Mouse (Mus musculus) colon, adult 2 months (tissue): ENCODE results near the gene Mup15. TPM values are rescaled to one million over a fixed set of nuclear protein-coding genes. Genes with fewer than 3 reads are reported as not detected.

Experiments used
- polyA plus RNA-seq: library from polyadenylated mRNA; depleted of rRNA; stranded (reverse); fragments of >200 nt; gene quantifications from 2 replicates; pipeline ENCODE4 v1.2.3, GENCODE M21; 2012; rRNA removed

Mup15 gene
- not detected in 2 replicates for polyA plus RNA-seq

DNA sequence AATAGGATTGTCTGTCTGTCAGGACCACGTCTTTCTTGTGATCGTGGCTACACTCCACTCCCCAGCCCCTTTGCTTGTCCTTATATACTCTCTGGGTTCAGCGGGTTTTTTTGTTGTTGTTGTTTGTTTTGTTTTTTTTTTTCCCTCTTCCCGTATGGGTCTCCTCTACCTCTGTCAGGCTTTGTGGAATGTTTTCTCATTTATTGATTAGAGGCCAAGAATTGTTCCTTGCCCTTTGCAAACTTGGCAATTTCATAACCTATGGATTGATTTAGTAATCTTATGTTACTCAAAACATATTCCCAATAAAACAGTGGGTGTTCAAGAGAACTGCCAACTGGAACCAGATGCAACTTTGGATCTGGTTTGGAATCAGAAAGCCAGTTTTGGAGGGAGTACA lies at the start of gene Mup15:
Gene Mup15 (minus strand): TSS at position 101 of the 400 bp plus-strand sequence.

Other genes with a start within 250 kb of the Mup15 start
- not detected in 2 replicates for gene Mup13, start 211.5 kb downstream of the Mup15 start, polyA plus RNA-seq
- gene Mup14, start 135.7 kb downstream of the Mup15 start, polyA plus RNA-seq: not detected in 2 replicates
- gene Mup16, start 79.8 kb upstream of the Mup15 start, polyA plus RNA-seq: not detected in 2 replicates
- gene Mup17, start 156.1 kb upstream of the Mup15 start, polyA plus RNA-seq: not detected in 2 replicates
- gene Mup18, start 234.4 kb upstream of the Mup15 start, polyA plus RNA-seq: not detected in 2 replicates